Mouse (Mus musculus): ENCODE results near the gene Pde2a.

DNA sequence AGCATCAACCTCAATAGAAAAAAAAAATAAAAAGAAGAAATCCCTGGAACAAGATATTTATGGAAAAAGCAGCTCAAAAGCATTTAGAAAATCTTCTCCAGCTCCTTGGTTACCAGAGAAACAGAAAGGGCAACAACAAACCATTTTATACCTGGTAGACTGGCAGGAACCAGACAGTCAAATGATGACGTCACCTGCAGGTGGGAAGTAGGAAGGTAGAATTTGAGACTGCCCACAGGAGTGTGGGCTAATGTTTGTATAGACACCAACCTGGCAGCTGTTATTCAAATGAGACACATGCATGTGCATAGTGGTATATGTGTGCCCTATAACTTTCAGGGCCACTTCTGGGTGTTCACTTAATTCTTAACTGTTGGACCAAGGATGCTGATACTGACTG, 100.2 kb downstream of the Pde2a start:
- TF ChIP-seq CTCF (IDR thresholded peaks at IDR 0.05 in 2 of 3, conservative IDR thresholded peaks at IDR 0.05 in 1 of 3; ENCODE audit: control insufficient read depth in 1 of 3, insufficient read depth in 1 of 3, low read depth in 2 of 3, low read length in 3 of 3, poor library complexity in 1 of 3, severe bottlenecking in 1 of 3) (no peak), MXI1 (IDR thresholded peaks at IDR 0.05; ENCODE audit: low read depth, low read length) (no peak), CHD2 (IDR thresholded peaks at IDR 0.05; ENCODE audit: low read length) (no peak), MAZ (IDR thresholded peaks at IDR 0.05; ENCODE audit: low read depth, low read length) (no peak), POLR2A (IDR thresholded peaks at IDR 0.05; ENCODE audit: control insufficient read depth in 1 of 2, insufficient read depth in 1 of 2, low read depth in 1 of 2, low read length in 2 of 2, poor library complexity in 1 of 2) (no peak), RAD21 (IDR thresholded peaks at IDR 0.05; ENCODE audit: low read depth, low read length) (no peak)

Data from MEL (cell line).